In genomic region chr11:43484652-43485051, GRCm38 (mm10) we compare ENCODE assay signal across 14 mouse cellular contexts. TPM values are rescaled to one million over a fixed set of nuclear protein-coding genes. Genes with fewer than 3 reads are reported as not detected.
A peak's percentile ranks its signal among the peaks of the same experiment; 100 is the strongest.
DNase-seq lines count a peak whose midpoint lies in the region; ATAC-seq and TF ChIP-seq lines count a peak whose summit lies in the region.
"Had no signal": no experiment of that assay in that cellular context is flagged by ENCODE, and none has a peak within 500 bp of the region (broad histone marks: within the 10 kb centered on the region; RNA-seq: fewer than 3 reads in every experiment).

No protein-coding gene starts in this region.

- peaks cover 27% of the 10 kb centered on the region for H3K4me1 ChIP-seq in heart, embryonic 10.5 days
- H3K4me1 ChIP-seq in midbrain, embryonic 13.5 days (replicated peaks), result peaks cover 11% of the 10 kb centered on the region
- no peaks in the 10 kb centered on the region for H3K4me1 ChIP-seq in midbrain, postnatal 0 days (ENCODE audit: insufficient read depth, low read length)

- ATAC-seq in midbrain, embryonic 13.5 days, result peak; percentile 65
- ATAC-seq in midbrain, postnatal 0 days (ENCODE audit: low FRiP score), result no peak
- peak; percentile 42; the same call in 1 of the 2 replicates for ATAC-seq in granulocyte monocyte progenitor cell, adult 5-6 weeks (replicated peaks; ENCODE audit: poor library complexity, severe bottlenecking)
- ATAC-seq in megakaryocyte progenitor cell, adult 5-6 weeks (replicated peaks; ENCODE audit: poor library complexity), result 0 out of 2 replicates have a peak, but pooled peaks have one; percentile 14
- ATAC-seq: CD4-positive, CD25-positive, alpha-beta regulatory T cell, adult 4 months had no signal

- 36% methylated on average over 11 of the region's 11 CpGs for WGBS in heart, embryonic 10.5 days
- 42% methylated on average over 11 of the region's 11 CpGs for WGBS in midbrain, embryonic 13.5 days
- 43% methylated on average over 11 of the region's 11 CpGs for WGBS in midbrain, postnatal 0 days

- peaks cover 4% of the 10 kb centered on the region; the same call in 1 of the 2 replicates for H3K27me3 ChIP-seq in heart, embryonic 10.5 days (ENCODE audit: insufficient read depth, poor library complexity, severe bottlenecking)
- no peaks in the 10 kb centered on the region for H3K27me3 ChIP-seq in midbrain, embryonic 13.5 days
- H3K27me3 ChIP-seq in midbrain, postnatal 0 days (ENCODE audit: insufficient read depth, low read length), result no peaks in the 10 kb centered on the region

- no peak overlapping the region for H3K9ac ChIP-seq in midbrain, embryonic 13.5 days (replicated peaks)
- H3K9ac ChIP-seq in midbrain, postnatal 0 days (replicated peaks; ENCODE audit: low read length, poor library complexity, severe bottlenecking), result no peak overlapping the region
- H3K9ac ChIP-seq: lung, embryonic 14.5 days had no signal

- no peaks in the 10 kb centered on the region for H3K36me3 ChIP-seq in heart, embryonic 10.5 days
- H3K36me3 ChIP-seq in midbrain, embryonic 13.5 days, result no peaks in the 10 kb centered on the region
- H3K36me3 ChIP-seq in midbrain, postnatal 0 days (ENCODE audit: insufficient read depth, low read length), result no peaks in the 10 kb centered on the region

- peak; percentile 71 for DNase-seq in heart, embryonic 10.5 days (ENCODE audit: low spot score)
- DNase-seq in heart, postnatal 4 days, result no peak
- DNase-seq in midbrain, postnatal 0 days (ENCODE audit: low spot score), result no peak
- no peak for DNase-seq in adipocyte (ENCODE audit: low spot score)
- DNase-seq in left cerebral cortex, adult 2 months (ENCODE audit: extremely low spot score in 1 of 2, low spot score in 2 of 2), result no peak
- DNase-seq: cerebellum, adult 2 months; heart, adult 2 months; kidney, postnatal 25 days had no signal

- no peak for TF ChIP-seq CTCF in midbrain, postnatal 0 days (IDR thresholded peaks at IDR 0.05)
- TF ChIP-seq CTCF in left cerebral cortex, adult 2 months (IDR thresholded peaks at IDR 0.05), result no peak

- H3K27ac ChIP-seq in heart, embryonic 10.5 days, result no peak overlapping the region
- H3K27ac ChIP-seq in midbrain, embryonic 13.5 days, result no peak overlapping the region
- no peak overlapping the region for H3K27ac ChIP-seq in midbrain, postnatal 0 days (ENCODE audit: low read depth, low read length)
- no peak overlapping the region for H3K27ac ChIP-seq in left cerebral cortex, adult 2 months

- H3K4me3 ChIP-seq in heart, embryonic 10.5 days, result no peak overlapping the region
- H3K4me3 ChIP-seq in midbrain, embryonic 13.5 days (replicated peaks), result no peak overlapping the region
- H3K4me3 ChIP-seq in midbrain, postnatal 0 days (ENCODE audit: low read depth, low read length), result no peak overlapping the region
- H3K4me3 ChIP-seq in left cerebral cortex, adult 2 months, result no peak overlapping the region
- H3K4me3 ChIP-seq: heart, adult 2 months had no signal

- no peaks in the 10 kb centered on the region for H3K9me3 ChIP-seq in heart, embryonic 10.5 days
- H3K9me3 ChIP-seq in midbrain, embryonic 13.5 days, result no peaks in the 10 kb centered on the region
- H3K9me3 ChIP-seq in midbrain, postnatal 0 days (ENCODE audit: low read length), result no peaks in the 10 kb centered on the region

- intact Hi-C loops in left cerebral cortex, adult 2 months (cut with DNase I), result no loop called here

- H3K4me2 ChIP-seq in midbrain, embryonic 13.5 days (replicated peaks), result peak overlapping the region; percentile 29
- H3K4me2 ChIP-seq in midbrain, postnatal 0 days (ENCODE audit: low read depth, low read length, poor library complexity, severe bottlenecking), result no peak overlapping the region
- H3K4me2 ChIP-seq: lung, embryonic 14.5 days had no signal

RNA-seq across cellular contexts. Expression of gene C1qtnf2, which starts 10.6 kb away (rescaled TPM):
- 1.4 and 1.9 TPM in 2 replicates for polyA plus RNA-seq in heart, embryonic 10.5 days (2016; fragmentation: Nextera tagmentation; extraction: Ambion mirVana)
- total RNA-seq in heart, postnatal 4 days (2021), result 10 to 100 TPM; 10.5 to 13.2 TPM
- 3.6 and 3.9 TPM in 2 replicates for polyA plus RNA-seq in midbrain, embryonic 13.5 days (2015; fragmentation: Nextera tagmentation; extraction: Ambion mirVana)
- 15.0 and 15.9 TPM in 2 replicates for total RNA-seq in midbrain, postnatal 0 days (2014; rRNA removed)
- 21.4 and 22.4 TPM in 2 replicates for polyA plus RNA-seq in midbrain, postnatal 0 days (2015; fragmentation: Nextera tagmentation; extraction: Ambion mirVana)
- not detected in 2 replicates for total RNA-seq in granulocyte monocyte progenitor cell, adult 5-6 weeks (2014; fragmentation: Nextera tagmentation)
- not detected in 2 replicates for total RNA-seq in granulocyte monocyte progenitor cell, adult 5-6 weeks (2017)
- total RNA-seq in megakaryocyte progenitor cell, adult 5-6 weeks (2015), result not detected in 2 replicates
- total RNA-seq in megakaryocyte progenitor cell, adult 5-6 weeks (2017), result not detected in 2 replicates
- 1 to 10 TPM; 1.8 to 2.2 TPM for total RNA-seq in left cerebral cortex, adult 2 months (2021)
- total RNA-seq: hematopoietic stem cell, adult 5-6 weeks had no signal
- polyA plus RNA-seq: CD4-positive, CD25-positive, alpha-beta regulatory T cell, adult 4 months had no signal

RNA-seq across cellular contexts. Expression of gene Ccnjl, which starts 43.9 kb away (rescaled TPM):
- polyA plus RNA-seq in heart, embryonic 10.5 days (2016; fragmentation: Nextera tagmentation; extraction: Ambion mirVana), result 24.7 and 33.2 TPM in 2 replicates
- 10 to 100 TPM; 10.4 to 12.0 TPM for total RNA-seq in heart, postnatal 4 days (2021)
- polyA plus RNA-seq in midbrain, embryonic 13.5 days (2015; fragmentation: Nextera tagmentation; extraction: Ambion mirVana), result 20.9 and 24.2 TPM in 2 replicates
- 2.2 and 4.4 TPM in 2 replicates for total RNA-seq in midbrain, postnatal 0 days (2014; rRNA removed)
- 3.1 and 3.2 TPM in 2 replicates for polyA plus RNA-seq in midbrain, postnatal 0 days (2015; fragmentation: Nextera tagmentation; extraction: Ambion mirVana)
- total RNA-seq in granulocyte monocyte progenitor cell, adult 5-6 weeks (2014; fragmentation: Nextera tagmentation), result 1.9 TPM in 1 of 2 replicates, not detected in the other
- total RNA-seq in granulocyte monocyte progenitor cell, adult 5-6 weeks (2017), result not detected in 2 replicates
- total RNA-seq in megakaryocyte progenitor cell, adult 5-6 weeks (2015), result 0.12 and 0.37 TPM in 2 replicates
- total RNA-seq in megakaryocyte progenitor cell, adult 5-6 weeks (2017), result 0.17 and 0.20 TPM in 2 replicates
- total RNA-seq in left cerebral cortex, adult 2 months (2021), result 1 to 10 TPM; 3.8 to 4.6 TPM

RNA-seq across cellular contexts. Expression of gene Slu7, which starts 51.1 kb away (rescaled TPM):
- 36.6 and 44.1 TPM in 2 replicates for polyA plus RNA-seq in heart, embryonic 10.5 days (2016; fragmentation: Nextera tagmentation; extraction: Ambion mirVana)
- 10 to 100 TPM; 25.8 to 28.6 TPM for total RNA-seq in heart, postnatal 4 days (2021)
- 73.6 and 75.6 TPM in 2 replicates for polyA plus RNA-seq in midbrain, embryonic 13.5 days (2015; fragmentation: Nextera tagmentation; extraction: Ambion mirVana)
- total RNA-seq in midbrain, postnatal 0 days (2014; rRNA removed), result 16.5 and 21.3 TPM in 2 replicates
- 55.4 and 58.3 TPM in 2 replicates for polyA plus RNA-seq in midbrain, postnatal 0 days (2015; fragmentation: Nextera tagmentation; extraction: Ambion mirVana)
- 24.6 and 26.3 TPM in 2 replicates for total RNA-seq in granulocyte monocyte progenitor cell, adult 5-6 weeks (2014; fragmentation: Nextera tagmentation)
- 82.8 and 112 TPM in 2 replicates for total RNA-seq in granulocyte monocyte progenitor cell, adult 5-6 weeks (2017)
- 27.5 and 30.5 TPM in 2 replicates for total RNA-seq in megakaryocyte progenitor cell, adult 5-6 weeks (2015)
- total RNA-seq in megakaryocyte progenitor cell, adult 5-6 weeks (2017), result 66.0 and 73.7 TPM in 2 replicates
- 10 to 100 TPM; 54.2 to 56.7 TPM for total RNA-seq in left cerebral cortex, adult 2 months (2021)

RNA-seq across cellular contexts. Expression of gene Pttg1, which starts 58.6 kb away (rescaled TPM):
- 101 and 118 TPM in 2 replicates for polyA plus RNA-seq in heart, embryonic 10.5 days (2016; fragmentation: Nextera tagmentation; extraction: Ambion mirVana)
- 10 to 100 TPM; 83.5 to 98.0 TPM for total RNA-seq in heart, postnatal 4 days (2021)
- polyA plus RNA-seq in midbrain, embryonic 13.5 days (2015; fragmentation: Nextera tagmentation; extraction: Ambion mirVana), result 51.2 and 54.7 TPM in 2 replicates
- 51.9 TPM in 2 replicates for total RNA-seq in midbrain, postnatal 0 days (2014; rRNA removed)
- polyA plus RNA-seq in midbrain, postnatal 0 days (2015; fragmentation: Nextera tagmentation; extraction: Ambion mirVana), result 74.3 and 79.3 TPM in 2 replicates
- 57.8 and 90.6 TPM in 2 replicates for total RNA-seq in granulocyte monocyte progenitor cell, adult 5-6 weeks (2014; fragmentation: Nextera tagmentation)
- 58.6 and 63.3 TPM in 2 replicates for total RNA-seq in granulocyte monocyte progenitor cell, adult 5-6 weeks (2017)
- 47.0 and 54.2 TPM in 2 replicates for total RNA-seq in megakaryocyte progenitor cell, adult 5-6 weeks (2015)
- 47.9 and 52.5 TPM in 2 replicates for total RNA-seq in megakaryocyte progenitor cell, adult 5-6 weeks (2017)
- 10 to 100 TPM; 25.5 to 29.5 TPM for total RNA-seq in left cerebral cortex, adult 2 months (2021)
